Mouse (Mus musculus): ENCODE measurements around the gene Zfp651.

DNA sequence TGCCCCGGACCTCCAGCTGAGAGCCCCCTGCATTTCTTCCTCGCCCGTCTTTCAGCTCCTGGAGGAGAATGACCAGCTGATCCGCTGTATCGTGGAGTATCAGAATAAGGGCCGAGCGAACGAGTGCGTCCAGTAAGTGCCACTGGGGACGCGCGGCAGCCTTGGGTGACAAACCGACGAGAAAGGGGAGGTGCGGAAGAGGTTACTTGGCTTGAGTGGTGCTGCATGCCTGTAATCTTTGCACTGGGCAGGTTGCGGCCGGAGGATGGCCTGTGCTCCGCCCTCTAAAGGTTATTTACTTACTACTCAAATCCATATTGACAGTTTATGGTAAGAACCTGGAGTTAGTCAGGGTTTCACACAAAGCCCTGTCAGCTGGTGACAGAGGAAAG is 48.5 kb upstream of the Zfp651 start:
- TF ChIP-seq EP300 (IDR thresholded peaks at IDR 0.05; ENCODE audit: low read depth) (no peak), CTCF (IDR thresholded peaks at IDR 0.05; ENCODE audit: low read depth) (no peak)
